Mouse (Mus musculus) heart, embryonic 10.5 days (tissue): Measurements from ENCODE around the gene LTO1. TPM values are rescaled to one million over a fixed set of nuclear protein-coding genes. Genes with fewer than 3 reads are reported as not detected.

ENCODE experiments used
- DNase-seq: peaks from one replicate; pipeline ENCODE4 v3.0.0-alpha.2; 2017; ENCODE audit warnings: low spot score
- H3K27ac ChIP-seq: fragments of 300-500 bp; sonication (generic); 2 replicates; pipeline ENCODE4 v1.5.1; 2016; ENCODE audit warnings: mild to moderate bottlenecking
- H3K27me3 ChIP-seq: fragments of 300-500 bp; sonication (generic); 2 replicates; pipeline ENCODE4 v1.6.1; 2016; ENCODE audit warnings: mild to moderate bottlenecking; ENCODE audit not compliant: poor library complexity, insufficient read depth, severe bottlenecking
- H3K36me3 ChIP-seq: fragments of 300-500 bp; sonication (generic); 2 replicates; pipeline ENCODE4 v1.6.1; 2016; ENCODE audit warnings: mild to moderate bottlenecking, moderate library complexity
- H3K4me1 ChIP-seq: fragments of 300-500 bp; sonication (generic); 2 replicates; pipeline ENCODE4 v1.6.1; 2016; ENCODE audit warnings: mild to moderate bottlenecking
- H3K4me3 ChIP-seq: fragments of 300-500 bp; sonication (generic); 2 replicates; pipeline ENCODE4 v1.5.1; 2016; ENCODE audit warnings: mild to moderate bottlenecking, moderate library complexity
- H3K9me3 ChIP-seq: fragments of 300-500 bp; sonication (generic); 2 replicates; pipeline ENCODE4 v1.6.1; 2016; ENCODE audit warnings: mild to moderate bottlenecking, moderate library complexity
- WGBS: fragments of 180-500 bp; shearing (Covaris S2); methylation state at CpG from one replicate; pipeline ENCODE4 v1.1.7; 2016; 5-methylcytosine and 5-hydroxymethylcytosine counted together
- polyA plus RNA-seq: library from polyadenylated mRNA; unstranded; fragments of >200 nt; fragmentation: Nextera tagmentation; extraction: Ambion mirVana; gene quantifications from 2 replicates; pipeline ENCODE4 v1.2.1, GENCODE M21; 2016

The LTO1 gene
- polyA plus RNA-seq, 1 experiment from 2014 or later: 26.0 TPM

DNA sequence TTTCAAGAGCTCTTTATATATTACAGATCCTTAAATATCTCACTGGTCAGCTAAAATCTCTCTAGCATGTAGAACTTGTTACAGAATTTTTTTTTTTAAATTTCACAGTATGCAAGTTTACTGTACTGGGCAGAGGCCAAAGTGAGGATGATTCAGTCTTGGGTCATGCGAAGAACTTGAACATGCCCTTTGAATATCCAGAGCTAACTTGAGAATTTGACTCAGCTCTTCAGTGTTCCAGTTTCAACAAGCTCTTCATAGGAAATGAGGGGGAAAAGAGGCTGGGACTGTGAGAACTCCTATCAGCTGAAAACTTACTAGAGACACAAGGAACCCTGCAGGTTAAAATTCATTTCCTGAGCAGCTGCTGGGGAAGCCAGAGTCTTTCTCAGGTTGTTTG is 49.0 kb downstream of the LTO1 start:
- Histone ChIP-seq H3K4me3 (no peak overlapping the region), H3K27me3 (no peaks in the 10 kb centered on the region), H3K4me1 (peaks cover 27% of the 10 kb centered on the region), H3K9me3 (no peaks in the 10 kb centered on the region), H3K27ac (no peak overlapping the region), H3K36me3 (no peaks in the 10 kb centered on the region)
- no peak for DNase-seq
- WGBS: 95% methylated on average over 1 of the region's 1 CpGs

DNA sequence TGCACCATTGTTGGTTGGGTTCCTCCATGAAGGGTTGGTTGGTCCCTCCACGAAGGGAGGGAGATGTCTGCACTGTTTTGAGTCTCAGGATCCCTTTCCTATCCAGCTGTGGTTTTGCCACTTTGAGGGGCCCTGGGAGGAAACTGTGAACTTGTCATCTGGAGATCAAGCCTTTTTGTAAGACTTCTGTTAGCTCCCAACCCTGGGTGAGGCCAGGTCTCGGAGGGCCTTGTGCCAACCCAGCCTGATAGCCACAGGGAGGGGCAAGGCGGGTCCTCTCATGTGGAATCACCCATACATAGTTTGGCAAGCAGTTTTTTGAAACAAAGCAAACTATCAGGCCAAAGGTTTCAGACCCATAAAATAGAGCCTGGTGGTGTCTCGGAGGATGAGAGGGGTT is 49.4 kb downstream of the LTO1 start:
- Histone ChIP-seq H3K9me3 (no peaks in the 10 kb centered on the region), H3K27me3 (no peaks in the 10 kb centered on the region), H3K4me3 (no peak overlapping the region), H3K4me1 (peaks cover 23% of the 10 kb centered on the region), H3K27ac (no peak overlapping the region), H3K36me3 (no peaks in the 10 kb centered on the region)
- 79% methylated on average over 4 of the region's 4 CpGs for WGBS
- no peak for DNase-seq

DNA sequence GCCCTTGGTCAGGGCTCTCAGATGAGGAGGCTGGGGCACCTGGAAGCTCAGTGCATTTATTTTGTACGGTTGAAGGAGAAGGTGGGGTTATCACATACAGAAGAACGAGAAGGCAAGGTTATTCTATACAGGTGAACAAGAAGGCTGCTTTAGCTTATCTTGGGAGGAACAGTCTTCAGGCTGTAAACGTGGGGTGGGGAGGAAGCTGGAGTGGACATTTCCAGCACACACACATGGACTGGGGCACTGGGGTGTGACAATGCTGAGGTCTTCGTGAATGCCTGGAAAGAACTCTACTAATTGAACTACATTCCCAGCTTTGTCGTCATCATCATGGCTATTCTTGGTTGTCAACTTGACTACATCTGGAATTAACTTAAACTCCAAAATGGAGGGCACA is 51.0 kb downstream of the LTO1 start:
- Histone ChIP-seq H3K27me3 (no peaks in the 10 kb centered on the region), H3K4me3 (no peak overlapping the region), H3K9me3 (no peaks in the 10 kb centered on the region), H3K36me3 (no peaks in the 10 kb centered on the region), H3K4me1 (peaks cover 15% of the 10 kb centered on the region), H3K27ac (no peak overlapping the region)
- WGBS: 70% methylated on average over 5 of the region's 5 CpGs
- no peak for DNase-seq

GRCm38 (mm10) chr7:144970997-144971768 is 56.3 kb downstream of the LTO1 start:
- Histone ChIP-seq H3K27ac (no peak overlapping the region), H3K36me3 (no peaks in the 10 kb centered on the region), H3K9me3 (no peaks in the 10 kb centered on the region), H3K4me1 (peaks cover 15% of the 10 kb centered on the region), H3K4me3 (no peak overlapping the region), H3K27me3 (no peaks in the 10 kb centered on the region)
- no peak for DNase-seq
- 69% methylated on average over 8 of the region's 8 CpGs for WGBS

DNA sequence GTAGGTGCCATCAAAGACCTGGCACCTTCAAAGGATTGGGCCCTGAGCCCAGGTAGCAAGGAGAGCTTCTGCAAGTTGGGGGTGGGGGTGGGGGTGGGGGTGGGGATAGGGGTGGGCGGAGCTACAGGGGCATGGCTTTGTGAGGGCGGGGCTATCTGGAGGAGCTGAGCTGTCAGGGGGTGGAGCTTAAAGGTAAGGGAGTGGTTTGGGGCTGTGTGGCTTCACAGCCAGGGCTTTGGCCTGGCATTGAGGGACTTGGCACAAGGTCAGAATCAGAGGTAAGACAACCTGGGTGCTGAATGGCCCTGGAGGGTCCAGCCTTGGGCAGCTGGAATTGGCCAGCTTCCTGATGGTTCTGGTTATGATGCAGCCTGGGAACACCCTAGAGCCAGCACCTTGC is 56.9 kb downstream of the LTO1 start:
- DNase-seq: no peak
- Histone ChIP-seq H3K36me3 (no peaks in the 10 kb centered on the region), H3K27me3 (no peaks in the 10 kb centered on the region), H3K27ac (no peak overlapping the region), H3K4me1 (peaks cover 15% of the 10 kb centered on the region), H3K4me3 (no peak overlapping the region), H3K9me3 (no peaks in the 10 kb centered on the region)
- 23% methylated on average over 2 of the region's 2 CpGs for WGBS

DNA sequence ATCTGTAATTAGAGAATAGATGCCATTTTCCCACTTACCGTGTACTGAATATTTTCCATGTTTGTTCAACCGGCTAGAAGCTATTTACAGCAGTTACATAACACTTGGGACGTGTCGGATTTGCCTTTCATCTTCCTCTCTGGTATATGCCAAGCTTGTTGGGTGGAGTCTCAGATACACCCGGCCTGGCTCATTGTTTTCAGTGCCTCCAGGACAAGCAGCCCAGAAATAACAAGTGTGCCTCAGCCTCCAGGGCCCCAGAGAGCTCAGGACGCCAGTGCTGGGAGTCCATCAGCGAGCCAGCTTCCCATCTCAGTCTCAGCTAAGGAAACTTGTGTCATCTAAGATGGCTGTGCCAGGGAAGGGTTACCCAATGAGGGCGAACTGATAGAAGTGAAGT is 58.6 kb downstream of the LTO1 start:
- Histone ChIP-seq H3K9me3 (no peaks in the 10 kb centered on the region), H3K4me1 (peaks cover 15% of the 10 kb centered on the region), H3K36me3 (no peaks in the 10 kb centered on the region), H3K27ac (no peak overlapping the region), H3K27me3 (no peaks in the 10 kb centered on the region), H3K4me3 (no peak overlapping the region)
- DNase-seq: no peak
- WGBS: 61% methylated on average over 8 of the region's 8 CpGs

DNA sequence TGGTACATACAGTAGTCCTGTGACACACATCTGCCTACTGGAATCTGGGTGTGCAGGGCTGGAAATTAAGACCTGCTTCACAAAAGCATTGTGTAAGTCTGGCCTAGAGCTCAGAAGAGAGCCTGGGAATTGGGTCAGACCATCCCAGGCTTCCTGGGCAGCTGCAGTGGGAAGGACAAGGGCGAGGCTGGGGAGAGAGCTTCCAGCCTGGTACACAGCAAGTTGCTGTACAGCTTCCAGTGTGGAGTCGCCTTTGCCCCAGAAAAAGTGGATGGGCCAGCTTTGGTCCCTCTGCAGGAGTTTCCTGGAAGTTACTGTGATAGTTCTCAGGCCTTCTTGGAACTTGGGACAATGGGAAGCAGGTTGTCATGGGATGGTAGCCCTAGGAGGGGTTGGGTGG is 62.2 kb downstream of the LTO1 start:
- DNase-seq: no peak
- Histone ChIP-seq H3K4me1 (peaks cover 7% of the 10 kb centered on the region; the same call in 1 of the 2 replicates), H3K36me3 (no peaks in the 10 kb centered on the region), H3K27me3 (no peaks in the 10 kb centered on the region), H3K9me3 (no peaks in the 10 kb centered on the region), H3K4me3 (no peak overlapping the region), H3K27ac (no peak overlapping the region)
- WGBS: 78% methylated on average over 2 of the region's 2 CpGs

DNA sequence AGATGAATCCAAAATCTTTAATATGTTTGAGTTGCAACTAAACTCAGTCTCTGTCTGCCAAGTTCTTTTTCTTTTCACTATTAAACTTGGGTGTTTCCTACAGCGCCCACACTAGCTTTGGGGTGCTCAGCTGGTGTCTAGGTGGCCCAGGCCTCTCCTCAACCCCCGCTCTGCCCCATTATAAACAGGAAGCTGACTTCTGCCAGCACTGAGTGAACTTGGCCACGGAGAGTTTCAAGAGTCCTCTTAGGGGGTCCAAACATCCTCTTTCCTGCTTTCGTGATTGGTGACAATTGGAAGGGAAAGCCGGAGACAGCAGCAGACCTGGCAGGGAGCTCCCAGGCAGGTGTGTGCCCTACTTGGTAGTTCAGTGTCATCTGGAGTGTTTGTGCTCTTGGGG is 64.9 kb downstream of the LTO1 start:
- Histone ChIP-seq H3K4me1 (peaks cover 4% of the 10 kb centered on the region; the same call in 1 of the 2 replicates), H3K27ac (no peak overlapping the region), H3K27me3 (no peaks in the 10 kb centered on the region), H3K4me3 (no peak overlapping the region), H3K36me3 (no peaks in the 10 kb centered on the region), H3K9me3 (no peaks in the 10 kb centered on the region)
- no peak for DNase-seq
- 73% methylated on average over 5 of the region's 5 CpGs for WGBS

Other genes starting within 250 kb of the LTO1 start
- gene Ano1, start 163.1 kb upstream of the LTO1 start, polyA plus RNA-seq: 18.1 and 18.3 TPM in 2 replicates
- gene Fgf3, start 77.0 kb upstream of the LTO1 start, polyA plus RNA-seq: 0.07 and 0.88 TPM in 2 replicates
- 0.34 TPM in 1 of 2 replicates, not detected in the other for gene Fgf4, start 67.7 kb upstream of the LTO1 start, polyA plus RNA-seq
- gene Fgf15, start 18.6 kb upstream of the LTO1 start, polyA plus RNA-seq: 0.41 and 1.5 TPM in 2 replicates
- gene Ccnd1, start 24.8 kb downstream of the LTO1 start, polyA plus RNA-seq: 92.1 and 96.5 TPM in 2 replicates